Mouse (Mus musculus) ovary, adult 18-20 months (tissue): ENCODE results near the gene H2afb2.

Experiments used
- DNase-seq: peaks from one replicate; pipeline ENCODE4 v3.0.0; 2022; ENCODE audit warnings: low spot score, mixed read lengths

Gene H2afb2

DNA sequence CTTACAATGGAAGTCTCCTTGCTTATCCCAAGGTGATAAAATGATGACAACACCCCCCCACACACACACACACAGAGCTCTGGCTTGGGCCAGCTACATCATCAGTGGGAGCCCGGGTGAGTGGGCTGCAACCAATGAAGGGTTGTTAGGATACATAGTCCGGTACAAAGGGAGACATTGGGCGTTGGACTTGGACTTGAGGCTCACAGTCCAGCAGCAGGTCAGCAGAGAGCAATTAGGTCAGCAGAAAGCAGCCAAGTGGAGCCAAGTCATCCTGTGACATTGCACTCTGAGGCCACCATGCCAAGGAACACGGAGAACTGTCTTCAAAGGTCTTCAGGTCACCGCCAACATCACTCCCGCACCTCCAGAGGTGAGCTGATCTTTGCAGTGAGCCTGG, at the start of gene H2afb2:
H2afb2 (plus strand) TSS at position 301 of the 400 bp plus-strand sequence.
- no peak for DNase-seq
